8 mouse cellular contexts compared by ENCODE assay signal in genomic region chr3:68056373-68057275, GRCm38 (mm10). TPM values are rescaled to one million over a fixed set of nuclear protein-coding genes. Genes with fewer than 3 reads are reported as not detected.
DNase-seq lines count a peak whose midpoint lies in the region; ATAC-seq and TF ChIP-seq lines count a peak whose summit lies in the region.

No protein-coding gene starts in this region.

- peak; percentile 82 for TF ChIP-seq CTCF in cortical plate, adult 2 months (IDR thresholded peaks at IDR 0.05; ENCODE audit: extremely low read depth, insufficient read depth, low read length)
- peak; percentile 88 for TF ChIP-seq CTCF in intestine, postnatal 0 days (IDR thresholded peaks at IDR 0.05; ENCODE audit: low read depth)

- 46% methylated on average over 23 of the region's 23 CpGs for WGBS in intestine, postnatal 0 days
- 57% methylated on average over 23 of the region's 23 CpGs for WGBS in limb, embryonic 12.5 days
- 61% methylated on average over 23 of the region's 23 CpGs for WGBS in midbrain, embryonic 13.5 days

- no peak for ATAC-seq in intestine, postnatal 0 days
- no peak for ATAC-seq in limb, embryonic 12.5 days (ENCODE audit: insufficient number of reproducible peaks, insufficient read depth, low FRiP score, low TSS enrichment, low read depth)
- ATAC-seq in midbrain, embryonic 13.5 days: no peak

- no peaks in the 10 kb centered on the region for H3K36me3 ChIP-seq in intestine, postnatal 0 days (ENCODE audit: control insufficient read depth, insufficient read depth)
- H3K36me3 ChIP-seq in limb, embryonic 12.5 days: no peaks in the 10 kb centered on the region
- no peaks in the 10 kb centered on the region for H3K36me3 ChIP-seq in midbrain, embryonic 13.5 days

- no peak overlapping the region for H3K9ac ChIP-seq in intestine, postnatal 0 days (ENCODE audit: low read depth, low read length)
- no peak overlapping the region for H3K9ac ChIP-seq in limb, embryonic 12.5 days (replicated peaks)
- no peak overlapping the region for H3K9ac ChIP-seq in midbrain, embryonic 13.5 days (replicated peaks)

- peak overlapping the region; percentile 61 for H3K4me2 ChIP-seq in intestine, postnatal 0 days (replicated peaks; ENCODE audit: low read depth)
- H3K4me2 ChIP-seq in limb, embryonic 12.5 days: peak overlapping the region; percentile 28
- peak overlapping the region; percentile 26; the same call in 1 of the 2 replicates for H3K4me2 ChIP-seq in midbrain, embryonic 13.5 days (replicated peaks)

- H3K9me3 ChIP-seq in intestine, postnatal 0 days (ENCODE audit: control insufficient read depth): no peaks in the 10 kb centered on the region
- H3K9me3 ChIP-seq in limb, embryonic 12.5 days: no peaks in the 10 kb centered on the region
- no peaks in the 10 kb centered on the region for H3K9me3 ChIP-seq in midbrain, embryonic 13.5 days

- peak; percentile 83 to 91 for DNase-seq in left cerebral cortex, adult 18-20 months (ENCODE audit: low spot score in 2 of 2)
- DNase-seq in left cerebral cortex, adult 8-10 months (ENCODE audit: low spot score in 2 of 2): no peak
- peak; percentile 19 to 71 for DNase-seq in gastrocnemius, postnatal 4 days (ENCODE audit: low spot score in 2 of 2)
- peak; percentile 37 for DNase-seq in spleen, adult 12 weeks (ENCODE audit: low spot score)

- H3K4me1 ChIP-seq in cortical plate, adult 2 months (ENCODE audit: control insufficient read depth, insufficient read depth, low read length): peaks cover 1% of the 10 kb centered on the region; the same call in 1 of the 2 replicates
- no peaks in the 10 kb centered on the region for H3K4me1 ChIP-seq in intestine, postnatal 0 days (replicated peaks; ENCODE audit: control insufficient read depth, insufficient read depth, low read length)
- no peaks in the 10 kb centered on the region for H3K4me1 ChIP-seq in limb, embryonic 12.5 days (replicated peaks)
- no peaks in the 10 kb centered on the region for H3K4me1 ChIP-seq in midbrain, embryonic 13.5 days (replicated peaks)

- H3K27ac ChIP-seq in cortical plate, adult 2 months (ENCODE audit: insufficient read depth, low read length): no peak overlapping the region
- no peak overlapping the region for H3K27ac ChIP-seq in intestine, postnatal 0 days (ENCODE audit: low read depth, low read length)
- no peak overlapping the region for H3K27ac ChIP-seq in limb, embryonic 12.5 days
- no peak overlapping the region for H3K27ac ChIP-seq in midbrain, embryonic 13.5 days

- peak overlapping the region; percentile 28; the same call in 1 of the 2 replicates for H3K4me3 ChIP-seq in cortical plate, adult 2 months (ENCODE audit: insufficient read depth, low read length)
- peak overlapping the region; percentile 32 for H3K4me3 ChIP-seq in intestine, postnatal 0 days (ENCODE audit: low read depth, low read length)
- peak overlapping the region; percentile 20 for H3K4me3 ChIP-seq in limb, embryonic 12.5 days (replicated peaks)
- 0 out of 2 replicates have a peak overlapping the region, but pooled peaks have one; percentile 6 for H3K4me3 ChIP-seq in midbrain, embryonic 13.5 days (replicated peaks)

- TF ChIP-seq POLR2A in cortical plate, adult 2 months (IDR thresholded peaks at IDR 0.05; ENCODE audit: extremely low read depth, insufficient read depth, low read length): no peak

- no peaks in the 10 kb centered on the region for H3K27me3 ChIP-seq in intestine, postnatal 0 days (replicated peaks; ENCODE audit: control insufficient read depth, insufficient read depth, low read length)
- peaks cover 18% of the 10 kb centered on the region for H3K27me3 ChIP-seq in limb, embryonic 12.5 days
- 0 out of 2 replicates have a peak, but pooled peaks cover 8% of the 10 kb centered on the region for H3K27me3 ChIP-seq in midbrain, embryonic 13.5 days

RNA-seq across cellular contexts. Expression of gene Schip1, which starts 8.0 kb away (rescaled TPM):
- total RNA-seq in left cerebral cortex, adult 18-20 months (2021): 100 to 1,000 TPM; 250 to 294 TPM
- total RNA-seq in left cerebral cortex, adult 8-10 months (2022): 100 to 1,000 TPM; 173 to 196 (median 186) TPM
- polyA plus RNA-seq in cortical plate, adult 2 months (2012; rRNA removed): 207 and 221 TPM in 2 replicates
- 10 to 100 TPM; 76.4 to 77.8 TPM for total RNA-seq in gastrocnemius, postnatal 4 days (2021)
- 24.2 TPM in 2 replicates for polyA plus RNA-seq in intestine, postnatal 0 days (2015; fragmentation: Nextera tagmentation; extraction: Ambion mirVana)
- 28.4 and 31.6 TPM in 2 replicates for polyA plus RNA-seq in limb, embryonic 12.5 days (2016; fragmentation: Nextera tagmentation; extraction: Ambion mirVana)
- polyA plus RNA-seq in midbrain, embryonic 13.5 days (2015; fragmentation: Nextera tagmentation; extraction: Ambion mirVana): 127 and 128 TPM in 2 replicates

Comparison
In these comparisons a context has a peak if more than half of its experiments do, and no peak if none do; other contexts are left out.
1. DNase-seq: peak in left cerebral cortex, adult 18-20 months (2 of 2), gastrocnemius, postnatal 4 days (2 of 2) and spleen, adult 12 weeks (single experiment); none in left cerebral cortex, adult 8-10 months (0 of 2).
2. Peak in every context shown above with its lines, with median percentiles within 50 percentile points of each other: H3K4me3 ChIP-seq and H3K4me2 ChIP-seq.